Mouse (Mus musculus) layer of hippocampus, postnatal 10 days (tissue): ENCODE measurements at regions not wholly inside any gene's neighbourhood (a gene's known extent, or its start where the extent isn't known, plus 50 kb on each side); places are given as distances from the start of the nearest gene placed in this dataset.

Source experiments
- DNase-seq, 2 experiments: peaks; one replicate each; pipeline ENCODE4 v3.0.0; 2021; ENCODE audit warnings: low spot score in 2 of 2

- no peak for DNase-seq
Measured at GRCm38 (mm10) chr13:60426192-60426840, 175.4 kb upstream of the Dapk1 start.

GRCm38 (mm10) chr13:60427077-60427476 lies 174.7 kb upstream of the Dapk1 start:
- no peak for DNase-seq

- DNase-seq, result no peak
Measured at GRCm38 (mm10) chr13:60427755-60428385, 173.9 kb upstream of the Dapk1 start.

- DNase-seq, result no peak
Measured at GRCm38 (mm10) chr13:60429148-60429547, 172.6 kb upstream of the Dapk1 start.

DNA sequence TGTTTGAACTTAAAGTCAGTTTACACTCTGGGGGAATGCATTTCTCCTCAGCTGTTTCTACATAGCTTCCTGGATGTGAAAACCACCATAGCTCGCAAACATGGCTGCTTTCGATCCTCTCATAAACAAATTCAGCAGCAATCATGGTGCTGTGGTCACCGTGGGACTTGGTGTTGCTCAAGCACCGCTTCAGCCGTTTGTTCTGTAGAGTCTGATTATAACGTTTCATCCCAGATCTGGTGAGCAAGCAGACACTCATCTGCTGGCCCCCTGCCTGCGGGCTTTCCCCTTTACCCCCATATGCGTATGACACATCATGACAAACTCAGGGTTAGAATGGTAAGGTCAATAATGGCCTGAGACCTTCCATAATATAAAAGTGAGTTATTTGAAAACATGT lies 170.3 kb upstream of the Dapk1 start:
- DNase-seq, result no peak

GRCm38 (mm10) chr13:60434221-60435210 lies 167.2 kb upstream of the Dapk1 start:
- DNase-seq, result no peak

DNA sequence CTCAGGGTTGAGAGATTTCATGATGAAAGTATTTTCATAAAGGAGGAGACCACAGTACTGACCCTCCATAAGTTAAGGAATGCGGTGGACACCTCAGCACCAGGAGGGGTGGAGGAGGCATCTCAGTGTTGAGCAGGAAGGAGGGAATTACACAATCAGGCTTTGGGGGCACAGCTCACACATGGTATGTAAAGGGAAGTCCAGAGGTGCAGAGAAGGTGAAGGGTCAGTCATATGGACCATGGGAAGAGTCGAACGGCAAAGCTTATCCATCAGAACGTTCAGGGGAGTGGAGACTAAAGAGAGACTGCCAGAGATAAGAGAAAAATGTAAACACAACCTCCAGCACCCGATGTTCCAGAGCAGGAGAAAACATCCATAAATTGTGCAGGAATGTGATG lies 166.4 kb upstream of the Dapk1 start:
- no peak for DNase-seq

GRCm38 (mm10) chr13:60438177-60438576 lies 163.6 kb upstream of the Dapk1 start:
- DNase-seq, result no peak

DNA sequence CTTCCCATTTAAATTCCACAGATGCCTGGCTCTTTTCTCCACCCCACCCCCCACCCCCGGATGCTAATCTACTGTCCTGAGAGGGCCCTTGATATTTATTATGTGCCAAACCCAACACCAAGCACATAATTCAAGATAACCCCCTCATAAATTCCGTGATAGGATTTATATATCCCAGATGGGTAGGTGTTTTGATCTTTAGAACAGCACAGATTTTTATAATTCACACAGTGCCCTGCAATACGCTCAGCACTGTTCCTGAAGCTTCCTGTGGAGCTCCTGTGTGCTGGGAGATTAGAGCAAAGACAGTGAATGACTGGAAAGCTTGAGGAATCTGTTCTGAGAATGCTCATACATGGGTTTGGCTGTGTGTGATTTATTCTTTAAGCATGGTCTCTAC lies 161.2 kb upstream of the Dapk1 start:
- no peak for DNase-seq

DNA sequence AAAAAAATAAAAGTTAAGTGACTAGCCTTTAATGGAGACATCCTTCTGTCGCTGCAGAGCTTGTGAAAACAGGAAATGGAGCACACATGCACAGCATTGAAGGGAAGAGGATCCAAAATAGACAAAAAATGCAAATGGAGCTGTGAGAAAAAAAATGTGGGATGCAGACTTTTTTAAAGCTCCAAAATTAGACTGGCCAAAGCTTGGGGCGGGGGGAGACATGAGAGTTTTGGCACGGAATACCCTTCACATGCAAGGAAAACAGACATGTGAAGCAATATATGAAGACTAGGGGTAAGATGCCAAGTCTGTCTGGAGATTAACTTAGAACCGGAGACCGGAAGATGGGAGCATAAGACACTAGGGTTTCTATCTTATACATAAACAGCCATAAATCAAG lies 156.6 kb upstream of the Dapk1 start:
- no peak for DNase-seq

DNA sequence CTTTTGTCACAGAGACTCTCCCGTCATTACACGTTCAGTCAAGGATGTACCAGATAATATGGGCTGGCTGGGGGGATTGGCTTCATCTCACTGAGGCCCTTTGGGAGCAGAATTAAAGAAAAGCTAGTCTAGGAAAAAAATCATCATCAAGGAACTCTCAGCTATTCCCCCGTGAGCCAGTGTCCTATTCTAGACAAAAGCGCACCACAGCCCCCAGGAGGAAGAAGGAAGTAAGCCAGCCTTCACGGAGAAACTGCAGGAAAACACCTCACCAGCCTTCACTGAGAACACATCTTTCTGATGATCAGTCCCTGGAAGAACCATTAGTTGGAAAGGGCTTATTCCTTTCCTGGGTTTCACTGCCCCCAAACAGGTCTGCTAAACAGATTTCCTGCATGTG lies 154.8 kb upstream of the Dapk1 start:
- DNase-seq, result no peak

DNA sequence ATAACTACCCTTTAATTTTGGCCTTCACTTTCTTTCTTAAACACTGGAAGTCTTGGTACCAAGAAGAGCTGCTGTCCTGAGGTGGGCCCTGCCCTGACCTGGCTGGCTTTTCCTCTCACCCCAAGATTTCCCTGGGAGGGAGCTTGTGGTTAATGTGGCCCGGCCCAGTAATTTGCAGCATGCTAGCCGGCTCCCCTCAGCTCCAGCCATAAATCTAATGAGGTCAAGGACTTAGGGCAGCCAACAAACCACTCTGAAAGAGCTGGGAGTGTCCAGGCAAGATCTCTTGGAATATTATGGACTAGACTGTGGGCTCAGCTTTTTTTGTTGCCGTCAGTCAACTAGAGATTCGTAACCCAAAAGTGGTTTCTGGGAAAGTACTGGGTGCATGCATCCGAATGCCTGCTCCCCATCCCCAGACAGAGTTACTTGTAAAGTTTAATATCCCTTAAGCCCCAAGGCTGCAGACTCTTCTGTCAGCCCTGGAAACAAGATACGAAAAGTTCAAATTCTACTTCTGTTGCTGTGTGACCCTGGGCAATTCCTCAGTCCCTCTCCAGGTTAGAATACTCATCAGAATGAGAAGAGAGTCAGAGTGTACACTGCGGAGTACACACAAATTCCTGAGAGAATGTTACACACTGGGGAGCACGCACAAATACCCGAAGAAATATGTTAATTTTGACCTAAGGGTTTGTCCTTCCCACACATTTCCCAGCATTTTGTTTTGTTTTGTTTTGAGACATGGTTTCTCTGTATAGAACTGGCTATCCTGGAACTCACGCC lies 150.8 kb upstream of the Dapk1 start:
- no peak for DNase-seq

DNA sequence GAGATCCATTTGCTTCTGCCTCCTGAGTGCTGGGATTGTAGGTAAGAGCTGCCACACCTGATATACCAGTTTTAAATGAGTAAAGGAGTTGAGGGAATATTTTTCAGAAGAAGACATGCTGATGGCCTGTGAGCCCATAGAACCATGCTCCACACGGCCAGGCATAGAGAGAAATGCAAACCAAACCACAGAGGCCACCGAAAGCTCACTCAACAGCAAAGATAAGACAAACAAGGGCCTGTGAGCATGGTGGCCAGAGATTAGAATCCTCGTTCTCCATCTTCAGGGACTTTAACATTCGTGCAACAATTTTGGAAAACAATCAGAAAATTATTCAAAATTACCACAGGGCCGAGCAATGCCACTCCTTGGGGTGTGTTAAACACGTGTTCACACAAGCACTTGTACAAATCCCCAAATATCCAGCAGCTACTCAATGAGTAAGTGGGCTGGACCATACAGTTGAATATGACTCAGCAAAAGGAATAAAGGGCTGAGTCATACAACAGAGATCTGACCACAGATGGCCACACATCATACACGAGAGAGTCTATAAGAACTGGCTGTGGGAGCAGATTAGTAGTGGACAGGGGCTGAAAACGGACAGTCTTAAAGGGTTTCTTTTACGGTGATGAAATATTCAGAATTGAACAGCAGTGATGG lies 147.8 kb upstream of the Dapk1 start:
- DNase-seq, result no peak

- DNase-seq, result no peak
Measured at GRCm38 (mm10) chr13:60455033-60455619, 146.6 kb upstream of the Dapk1 start.

- DNase-seq, result no peak
Measured at GRCm38 (mm10) chr13:60455863-60456551, 145.7 kb upstream of the Dapk1 start.

DNA sequence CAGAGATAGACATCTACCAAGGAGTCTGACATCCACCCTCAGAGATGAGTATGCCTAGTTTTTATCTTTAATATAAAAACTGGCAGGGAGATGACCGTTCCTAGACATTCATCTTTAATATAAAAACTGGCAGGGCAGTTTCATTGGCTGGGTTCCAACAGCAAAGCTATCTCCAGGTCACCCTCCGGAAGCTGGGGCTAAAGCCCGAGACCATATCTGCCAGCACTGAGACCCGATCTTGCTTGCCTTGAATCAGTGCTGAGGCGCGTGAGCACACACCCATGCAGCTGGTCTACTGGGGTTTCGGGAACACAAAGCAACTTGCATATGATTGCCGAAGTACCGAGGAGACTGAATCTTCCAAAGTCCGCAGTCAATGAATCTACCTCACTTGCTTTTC lies 144.5 kb upstream of the Dapk1 start:
- DNase-seq, result no peak

- DNase-seq, result no peak
Measured at GRCm38 (mm10) chr13:60459002-60459401, 142.7 kb upstream of the Dapk1 start.

- DNase-seq, result no peak
Measured at GRCm38 (mm10) chr13:60466553-60467313, 135.0 kb upstream of the Dapk1 start.
